8 mouse cellular contexts compared by ENCODE assay signal in genomic region chr2:174294457-174294856, GRCm38 (mm10). TPM values are rescaled to one million over a fixed set of nuclear protein-coding genes. Genes with fewer than 3 reads are reported as not detected.
DNase-seq lines count a peak whose midpoint lies in the region; ATAC-seq lines count a peak whose summit lies in the region.

No protein-coding gene starts in this region.

- peak overlapping the region; percentile 63 for H3K27ac ChIP-seq in midbrain, embryonic 11.5 days (ENCODE audit: low read depth, low read length)

- H3K4me3 ChIP-seq in midbrain, embryonic 11.5 days (ENCODE audit: low read depth, low read length): peak overlapping the region; percentile 57

- peak overlapping the region; percentile 78 for H3K9ac ChIP-seq in midbrain, embryonic 11.5 days (ENCODE audit: low read length)

- H3K4me2 ChIP-seq in midbrain, embryonic 11.5 days: peak overlapping the region; percentile 45

- DNase-seq in embryo, embryonic 10.5 days (ENCODE audit: low spot score): peak; percentile 70
- DNase-seq in embryo, embryonic 10 days (ENCODE audit: low spot score): no peak
- peak; percentile 82 for DNase-seq in ES-CJ7 (ENCODE audit: low read depth, low spot score)
- peak; percentile 43 for DNase-seq in forelimb bud, embryonic 11.5 days (ENCODE audit: low read depth, low spot score)
- DNase-seq in midbrain, embryonic 11.5 days (ENCODE audit: low spot score, missing footprints): peak; percentile 90
- no peak for DNase-seq in spleen, adult 12 weeks (ENCODE audit: low spot score)
- DNase-seq in adrenal gland, adult (ENCODE audit: inconsistent age in 2 of 2, low spot score in 1 of 2): no peak

- no peaks in the 10 kb centered on the region for H3K36me3 ChIP-seq in midbrain, embryonic 11.5 days (ENCODE audit: control insufficient read depth, insufficient read depth, low read length)

- peaks cover 13% of the 10 kb centered on the region for H3K4me1 ChIP-seq in midbrain, embryonic 11.5 days (ENCODE audit: control insufficient read depth, insufficient read depth, low read length)

- H3K27me3 ChIP-seq in midbrain, embryonic 11.5 days (ENCODE audit: control insufficient read depth, insufficient read depth, low read length): peaks cover 24% of the 10 kb centered on the region

- peaks cover 18% of the 10 kb centered on the region for H3K9me3 ChIP-seq in midbrain, embryonic 11.5 days (ENCODE audit: control insufficient read depth, low read length)

- ATAC-seq in midbrain, embryonic 11.5 days (ENCODE audit: low FRiP score): no peak
- no peak for ATAC-seq in frontal cortex, adult (ENCODE audit: low TSS enrichment)

- WGBS in midbrain, embryonic 11.5 days: 44% methylated on average over 8 of the region's 8 CpGs

RNA-seq across cellular contexts. Expression of gene Gnas, which starts 10.3 kb away (rescaled TPM):
- 1,087 and 1,162 TPM in 2 replicates for polyA plus RNA-seq in midbrain, embryonic 11.5 days (2014; fragmentation: Nextera tagmentation; extraction: Ambion mirVana)

RNA-seq across cellular contexts. Expression of gene Gm20721, which starts 52.1 kb away (rescaled TPM):
- polyA plus RNA-seq in midbrain, embryonic 11.5 days (2014; fragmentation: Nextera tagmentation; extraction: Ambion mirVana): 9.5 and 15.7 TPM in 2 replicates

Comparison
In these comparisons a context has a peak if more than half of its experiments do, and no peak if none do; other contexts are left out.
1. DNase-seq: peak in embryo, embryonic 10.5 days (single experiment), ES-CJ7 (single experiment), forelimb bud, embryonic 11.5 days (single experiment) and midbrain, embryonic 11.5 days (single experiment); none in embryo, embryonic 10 days (single experiment), spleen, adult 12 weeks (single experiment) and adrenal gland, adult (0 of 2).